Mouse (Mus musculus) heart, adult 2 months (tissue): Measurements from ENCODE around the gene Bcl3.

ENCODE experiments used
- CTCF ChIP-seq: fragments of 200-600 bp; IDR thresholded peaks from 2 replicates; pipeline ENCODE4 v1.8.1; 2022; ENCODE audit warnings: antibody characterized with exemption, mild to moderate bottlenecking, moderate library complexity
- POLR2A ChIP-seq: fragments of 200-500 bp; IDR thresholded peaks from 2 replicates; pipeline ENCODE4 v1.6.1; 2011; ENCODE audit warnings: mild to moderate bottlenecking, low read depth, low read length, control low read depth; ENCODE audit not compliant: insufficient read depth

GRCm38 (mm10) chr7:19856283-19856682 lies 33.7 kb upstream of the Bcl3 start:
- TF ChIP-seq CTCF (no peak), POLR2A (no peak)
